Mouse (Mus musculus) adrenal gland, postnatal 25 days (tissue): ENCODE data around the gene Raf1. TPM values are rescaled to one million over a fixed set of nuclear protein-coding genes. Genes with fewer than 3 reads are reported as not detected.

Experiments
- total RNA-seq: library from RNA; stranded (reverse); gene quantifications from 2 replicates; pipeline ENCODE4 v1.2.3, GENCODE M21; 2021

Raf1 gene
- total RNA-seq, 1 experiment from 2014 or later = 115 TPM

Other genes with a start within 250 kb of the Raf1 start
- gene Tsen2, start 132.0 kb downstream of the Raf1 start, total RNA-seq = 10.3 and 11.6 TPM in 2 replicates
- not detected in 2 replicates for gene Mkrn2os, start 84.1 kb downstream of the Raf1 start, total RNA-seq
- 43.1 and 47.8 TPM in 2 replicates for gene Mkrn2, start 74.7 kb downstream of the Raf1 start, total RNA-seq
- gene Tmem40, start 85.8 kb upstream of the Raf1 start, total RNA-seq = not detected in 2 replicates
- gene Cand2, start 97.9 kb upstream of the Raf1 start, total RNA-seq = 11.2 and 14.1 TPM in 2 replicates
- gene Rpl32, start 132.1 kb upstream of the Raf1 start, total RNA-seq = 1,141 and 1,199 TPM in 2 replicates
- gene Efcab12, start 161.8 kb upstream of the Raf1 start, total RNA-seq = 1.9 TPM in 1 of 2 replicates, not detected in the other
- 4.0 and 4.8 TPM in 2 replicates for gene Mbd4, start 176.7 kb upstream of the Raf1 start, total RNA-seq
- gene Ift122, start 176.8 kb upstream of the Raf1 start, total RNA-seq = 19.2 and 22.2 TPM in 2 replicates